In the genomic region with DNA sequence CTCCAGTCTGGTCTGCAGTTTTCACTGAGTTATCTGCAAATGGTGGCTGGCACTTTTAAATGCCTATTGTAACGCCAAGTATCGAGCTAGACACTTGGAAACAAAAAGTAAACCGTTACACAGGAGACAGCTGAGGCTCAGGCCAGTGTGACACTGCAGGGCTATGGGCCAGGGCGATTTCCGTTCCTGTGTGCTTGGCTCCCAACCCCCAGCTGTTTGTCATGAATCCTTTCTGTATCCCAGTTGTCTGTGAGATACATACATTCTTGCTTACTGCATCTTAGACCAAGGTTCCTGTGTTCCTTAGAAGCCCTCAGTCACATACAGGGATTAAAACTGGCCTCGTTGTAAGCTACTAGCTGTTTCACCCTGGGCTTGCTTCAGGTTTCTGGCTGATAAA, we compare ENCODE assay signal across 20 mouse cellular contexts. TPM values are rescaled to one million over a fixed set of nuclear protein-coding genes. Genes with fewer than 3 reads are reported as not detected.
DNase-seq lines count a peak whose midpoint lies in the region; ATAC-seq and TF ChIP-seq lines count a peak whose summit lies in the region.
"Had no signal": no experiment of that assay in that cellular context is flagged by ENCODE, and none has a peak within 500 bp of the region (broad histone marks: within the 10 kb centered on the region; RNA-seq: fewer than 3 reads in every experiment).

No protein-coding gene starts in this region.

- no peak for TF ChIP-seq CTCF in kidney, adult 2 months (conservative IDR thresholded peaks at IDR 0.05; ENCODE audit: insufficient read depth, insufficient read length, low read depth, low read length)

- no peaks in the 10 kb centered on the region for H3K9me3 ChIP-seq in kidney, embryonic 15.5 days (replicated peaks)
- H3K9me3 ChIP-seq in midbrain, embryonic 10.5 days (replicated peaks), result no peaks in the 10 kb centered on the region
- H3K9me3 ChIP-seq: stomach, embryonic 15.5 days had no signal

- no peaks in the 10 kb centered on the region for H3K36me3 ChIP-seq in kidney, adult 2 months (ENCODE audit: control insufficient read depth, insufficient read depth, low read length)
- no peaks in the 10 kb centered on the region for H3K36me3 ChIP-seq in kidney, embryonic 15.5 days
- no peaks in the 10 kb centered on the region for H3K36me3 ChIP-seq in midbrain, embryonic 10.5 days
- H3K36me3 ChIP-seq: stomach, embryonic 15.5 days had no signal

- DNase-seq in gastrocnemius, postnatal 10 days, result peak; percentile 39
- DNase-seq in gastrocnemius, postnatal 25 days, result no peak
- peak; percentile 14 for DNase-seq in kidney, adult 2 months
- DNase-seq in lung, postnatal 10 days, result peak; percentile 31
- DNase-seq in lung, adult 18-20 months, result no peak
- DNase-seq in right cerebral cortex, adult 18-20 months, result no peak
- no peak for DNase-seq in midbrain, embryonic 10.5 days (ENCODE audit: low spot score)
- DNase-seq: adrenal gland, postnatal 25 days; cerebellum, adult 11-12 months; cerebellum, postnatal 14 days; kidney, adult 8-10 months; layer of hippocampus, postnatal 36 days; liver; lung, postnatal 36 days; thymus, adult 18-20 months; thymus, postnatal 4 days had no signal

- H3K4me2 ChIP-seq in kidney, embryonic 15.5 days, result no peak overlapping the region
- H3K4me2 ChIP-seq: stomach, embryonic 15.5 days had no signal

- no peak for TF ChIP-seq POLR2A in kidney, adult 2 months (IDR thresholded peaks at IDR 0.05; ENCODE audit: low read depth, low read length)

- ATAC-seq in kidney, embryonic 15.5 days (replicated peaks; ENCODE audit: low FRiP score), result no peak
- ATAC-seq: midbrain, embryonic 16.5 days had no signal

- H3K9ac ChIP-seq in kidney, embryonic 15.5 days, result no peak overlapping the region
- H3K9ac ChIP-seq: stomach, embryonic 15.5 days had no signal

- H3K27me3 ChIP-seq in kidney, adult 2 months (replicated peaks; ENCODE audit: control insufficient read depth, insufficient read depth, low read length), result no peaks in the 10 kb centered on the region
- H3K27me3 ChIP-seq in kidney, embryonic 15.5 days, result no peaks in the 10 kb centered on the region
- no peaks in the 10 kb centered on the region for H3K27me3 ChIP-seq in midbrain, embryonic 10.5 days (ENCODE audit: low read depth, poor library complexity, severe bottlenecking)
- H3K27me3 ChIP-seq: stomach, embryonic 15.5 days had no signal

- WGBS in kidney, adult 2 months, result 68% methylated on average over 6 of the region's 6 CpGs
- WGBS in kidney, embryonic 15.5 days, result 68% methylated on average over 6 of the region's 6 CpGs
- 87% methylated on average over 6 of the region's 6 CpGs for WGBS in midbrain, embryonic 10.5 days

- no peak overlapping the region for H3K4me3 ChIP-seq in kidney, adult 2 months (ENCODE audit: insufficient read depth, low read depth, low read length)
- H3K4me3 ChIP-seq in kidney, embryonic 15.5 days (replicated peaks), result no peak overlapping the region
- no peak overlapping the region for H3K4me3 ChIP-seq in midbrain, embryonic 10.5 days
- H3K4me3 ChIP-seq: layer of hippocampus, adult 2 months; stomach, embryonic 15.5 days had no signal

- H3K4me1 ChIP-seq in kidney, adult 2 months (ENCODE audit: control insufficient read depth, insufficient read depth, low read length), result no peaks in the 10 kb centered on the region
- H3K4me1 ChIP-seq in kidney, embryonic 15.5 days, result 0 out of 2 replicates have a peak, but pooled peaks cover 4% of the 10 kb centered on the region
- H3K4me1 ChIP-seq in midbrain, embryonic 10.5 days, result 0 out of 2 replicates have a peak, but pooled peaks cover 10% of the 10 kb centered on the region
- H3K4me1 ChIP-seq: stomach, embryonic 15.5 days had no signal

- no peak overlapping the region for H3K27ac ChIP-seq in kidney, adult 2 months (ENCODE audit: insufficient read depth, low read depth, low read length)
- H3K27ac ChIP-seq in kidney, embryonic 15.5 days, result no peak overlapping the region
- H3K27ac ChIP-seq in midbrain, embryonic 10.5 days (replicated peaks), result no peak overlapping the region
- H3K27ac ChIP-seq: layer of hippocampus, adult 2 months; stomach, embryonic 15.5 days had no signal

RNA-seq across cellular contexts. Expression of a gene that starts 10.5 kb away (rescaled TPM):
- 100 to 1,000 TPM; 251 to 256 TPM for total RNA-seq in gastrocnemius, postnatal 10 days (2021)
- total RNA-seq in gastrocnemius, postnatal 25 days (2021), result 100 to 1,000 TPM; 205 to 220 TPM
- polyA plus RNA-seq in kidney, adult 2 months (2012; rRNA removed), result 0.80 and 2.3 TPM in 2 replicates
- 8.2 TPM in 2 replicates for polyA plus RNA-seq in kidney, embryonic 15.5 days (2015; fragmentation: Nextera tagmentation; extraction: Ambion mirVana)
- polyA plus RNA-seq in midbrain, embryonic 10.5 days (2016; fragmentation: Nextera tagmentation; extraction: Ambion mirVana), result 1.6 and 3.0 TPM in 2 replicates

Comparison
In these comparisons a context has a peak if more than half of its experiments do, and no peak if none do; other contexts are left out.
1. DNase-seq: peak in gastrocnemius, postnatal 10 days (single experiment), kidney, adult 2 months (single experiment) and lung, postnatal 10 days (single experiment); none in gastrocnemius, postnatal 25 days (single experiment), lung, adult 18-20 months (0 of 2), right cerebral cortex, adult 18-20 months (single experiment) and midbrain, embryonic 10.5 days (single experiment).